Mouse (Mus musculus) cerebellum, adult 9-10 months (tissue): ENCODE measurements around the gene Apol9a.
"Not testable (repeated sequence)": the region's sequence is repeated elsewhere in the genome, so short reads cannot be mapped to it uniquely, and the experiment has no call there.

Experiments
- DNase-seq: peaks from one replicate; pipeline ENCODE4 v3.0.0; 2022

The Apol9a gene

GRCm38 (mm10) chr15:77411035-77411434, at the start of gene Apol9a:
TSS of gene Apol9a (minus strand) at chr15:77411135.
- not testable (repeated sequence) for DNase-seq

DNA sequence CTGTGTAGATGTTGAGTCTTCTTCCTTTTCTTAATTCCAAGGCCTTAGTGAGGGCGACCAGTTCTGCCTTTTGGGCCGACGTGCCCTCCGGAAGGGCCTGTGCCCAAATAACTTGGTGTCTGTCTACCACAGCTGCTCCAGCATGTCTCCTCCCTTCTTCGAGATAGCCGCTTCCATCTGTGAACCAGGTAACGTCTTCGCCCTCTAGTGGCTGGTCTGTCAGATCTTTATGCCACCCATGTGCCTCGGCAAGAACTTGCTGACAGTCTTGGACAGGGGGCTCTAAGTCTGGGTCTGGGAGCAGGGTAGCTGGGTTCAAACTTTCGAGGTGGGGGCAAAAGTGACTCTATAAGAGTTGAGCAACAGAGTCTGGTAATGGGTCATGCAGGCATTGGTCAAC, 39.0 kb upstream of the Apol9a start:
- DNase-seq: not testable (repeated sequence)

- not testable (repeated sequence) for DNase-seq
Measured at GRCm38 (mm10) chr15:77447392-77447791, 36.5 kb upstream of the Apol9a start, which contains the start of gene Apol7b. TSS of gene Apol7b (minus strand) at chr15:77447492.

DNA sequence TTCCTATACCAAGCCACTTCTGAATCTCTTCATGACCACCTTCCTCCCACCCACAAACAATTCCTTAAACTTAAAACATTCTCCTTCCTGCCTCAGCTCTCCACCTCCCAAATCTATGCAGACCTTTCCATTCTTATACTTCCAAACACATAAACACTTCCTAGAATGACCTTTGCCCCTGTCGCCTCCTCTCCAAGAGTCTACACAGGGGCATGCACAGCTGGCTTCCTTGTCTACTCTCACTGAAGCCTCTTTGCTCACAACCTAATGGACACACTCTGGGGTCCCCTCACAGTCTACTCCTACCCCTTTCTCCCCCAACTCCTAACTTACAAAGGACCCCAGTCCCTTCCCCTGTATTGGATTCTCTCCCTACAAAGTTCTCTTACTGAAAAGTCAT, 34.7 kb upstream of the Apol9a start:
- DNase-seq: not testable (repeated sequence)

GRCm38 (mm10) chr15:77444746-77445145, 33.8 kb upstream of the Apol9a start:
- DNase-seq: not testable (repeated sequence)

- DNase-seq: not testable (repeated sequence)
Measured at GRCm38 (mm10) chr15:77428690-77429448, 17.9 kb upstream of the Apol9a start.

GRCm38 (mm10) chr15:77422925-77423324, 12.0 kb upstream of the Apol9a start:
- DNase-seq: not testable (repeated sequence)

DNA sequence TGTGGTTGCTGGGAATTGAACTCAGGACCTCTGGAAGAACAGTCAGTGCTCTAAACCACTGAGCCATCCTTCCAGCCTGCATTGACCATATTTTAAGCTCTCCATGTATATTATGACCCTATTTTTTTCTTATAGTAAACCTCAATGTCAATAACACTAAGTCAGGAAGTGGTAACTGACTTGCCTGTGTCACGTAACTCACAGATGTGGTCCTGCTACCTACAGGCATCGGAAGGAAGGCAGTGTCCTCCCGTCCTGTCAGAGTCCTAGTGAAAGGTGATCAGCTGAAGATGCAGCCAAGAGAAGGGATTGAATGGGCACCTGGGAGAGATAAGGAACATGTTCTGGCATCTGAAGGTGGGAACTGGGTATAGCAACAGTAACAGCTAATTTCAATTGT, 8.7 kb upstream of the Apol9a start:
- not testable (repeated sequence) for DNase-seq

DNA sequence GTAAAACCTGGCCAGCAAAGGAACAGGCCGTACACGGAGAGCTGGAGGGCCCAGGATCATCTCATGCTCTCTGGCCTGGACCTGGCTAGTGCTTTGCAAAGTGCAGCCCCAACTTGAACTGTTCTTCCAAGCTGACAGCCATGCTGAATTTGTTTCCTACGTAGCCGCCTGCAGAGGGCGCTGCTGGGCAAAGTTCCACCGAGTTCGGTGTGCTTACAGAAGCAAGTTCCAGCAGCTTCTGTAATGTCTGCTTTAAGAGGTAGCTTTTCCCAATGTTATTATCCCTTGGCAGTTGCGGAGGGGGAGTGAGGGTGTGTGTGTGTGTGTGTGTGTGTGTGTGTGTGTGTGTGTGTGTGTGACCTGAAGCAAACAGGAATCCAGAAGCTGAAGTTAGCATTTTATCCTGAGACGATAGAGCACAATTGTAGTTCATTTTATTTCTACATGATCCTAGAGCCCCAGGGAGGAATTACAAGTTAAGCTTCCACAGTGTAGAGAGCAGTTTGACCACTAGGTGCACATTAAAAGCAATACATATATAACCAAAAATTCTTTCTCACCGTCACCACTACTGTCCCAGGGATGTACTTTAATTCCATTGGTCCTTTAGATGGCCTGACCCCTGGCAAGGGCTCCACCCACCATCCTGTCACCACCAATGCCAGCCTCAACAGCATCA, 5.9 kb upstream of the Apol9a start:
- not testable (repeated sequence) for DNase-seq

GRCm38 (mm10) chr15:77415653-77416052, 4.7 kb upstream of the Apol9a start:
- not testable (repeated sequence) for DNase-seq

- DNase-seq: peak; percentile 20
Measured at GRCm38 (mm10) chr15:77412695-77413094, 1.8 kb upstream of the Apol9a start.

DNA sequence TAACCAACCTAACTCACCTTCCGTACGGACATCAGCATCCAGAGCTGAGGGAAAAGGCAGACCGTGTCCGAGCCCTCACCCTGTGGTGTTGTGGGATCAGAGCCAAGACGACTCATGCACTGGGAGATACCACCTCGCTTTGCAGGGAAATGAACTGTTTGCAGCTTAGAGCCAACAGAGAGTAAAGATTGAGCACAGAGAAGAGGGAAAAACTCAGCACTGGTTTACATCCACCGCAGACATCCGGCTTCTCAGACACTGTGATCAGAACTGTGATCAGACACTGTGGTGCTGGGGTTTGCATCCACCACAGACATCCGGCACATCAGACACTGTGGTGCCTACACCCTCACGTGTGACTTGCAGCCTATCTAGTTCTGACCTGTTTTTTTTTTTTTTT, 4.6 kb downstream of the Apol9a start:
- not testable (repeated sequence) for DNase-seq

DNA sequence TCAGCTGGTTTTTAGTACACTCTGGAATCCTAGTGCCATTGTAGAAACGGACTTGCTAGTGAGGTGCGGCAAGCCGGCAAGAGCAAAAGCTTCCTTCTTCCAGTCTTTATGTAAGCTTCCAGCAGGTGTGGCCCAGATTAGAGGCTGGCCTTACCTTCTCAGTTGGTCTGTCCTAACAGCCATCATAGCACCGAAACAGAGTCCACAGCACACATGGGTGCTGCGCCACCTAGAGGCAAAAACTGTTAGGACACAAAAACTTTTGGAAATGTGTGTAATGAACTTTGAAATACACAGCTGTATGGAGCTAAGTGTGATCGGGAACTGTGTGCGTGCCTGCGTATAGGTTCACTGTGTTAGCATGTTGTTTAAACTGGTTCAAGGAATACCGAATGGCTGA, 11.9 kb downstream of the Apol9a start, which contains the start of gene Apol7a:
Gene Apol7a, minus strand, starts transcription at position 84 of the 400 bp plus-strand sequence.
- not testable (repeated sequence) for DNase-seq

- not testable (repeated sequence) for DNase-seq
Measured at GRCm38 (mm10) chr15:77397450-77398132, 13.3 kb downstream of the Apol9a start.

DNA sequence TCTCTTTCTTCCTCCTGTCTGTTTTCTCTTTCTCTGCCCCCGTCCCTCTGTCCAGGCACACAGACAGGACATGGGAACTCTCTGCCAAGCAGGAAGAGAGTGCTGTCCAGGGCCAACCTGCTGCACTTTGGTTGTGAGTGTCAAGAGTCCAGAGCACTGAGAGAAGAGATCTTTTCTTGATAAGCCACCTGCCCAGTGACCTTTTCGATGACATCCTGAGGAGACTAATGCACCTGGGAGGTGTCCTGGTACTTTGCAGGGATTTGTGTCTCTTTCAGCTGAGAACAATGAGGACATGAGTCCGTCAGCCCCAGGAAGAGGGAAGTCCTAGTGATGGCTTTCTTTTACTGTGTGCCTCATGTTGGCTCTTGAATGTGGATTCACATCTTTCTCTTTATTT, 17.1 kb downstream of the Apol9a start:
- DNase-seq: not testable (repeated sequence)

- no peak for DNase-seq
Measured at GRCm38 (mm10) chr15:77387462-77387861, 23.5 kb downstream of the Apol9a start.

DNA sequence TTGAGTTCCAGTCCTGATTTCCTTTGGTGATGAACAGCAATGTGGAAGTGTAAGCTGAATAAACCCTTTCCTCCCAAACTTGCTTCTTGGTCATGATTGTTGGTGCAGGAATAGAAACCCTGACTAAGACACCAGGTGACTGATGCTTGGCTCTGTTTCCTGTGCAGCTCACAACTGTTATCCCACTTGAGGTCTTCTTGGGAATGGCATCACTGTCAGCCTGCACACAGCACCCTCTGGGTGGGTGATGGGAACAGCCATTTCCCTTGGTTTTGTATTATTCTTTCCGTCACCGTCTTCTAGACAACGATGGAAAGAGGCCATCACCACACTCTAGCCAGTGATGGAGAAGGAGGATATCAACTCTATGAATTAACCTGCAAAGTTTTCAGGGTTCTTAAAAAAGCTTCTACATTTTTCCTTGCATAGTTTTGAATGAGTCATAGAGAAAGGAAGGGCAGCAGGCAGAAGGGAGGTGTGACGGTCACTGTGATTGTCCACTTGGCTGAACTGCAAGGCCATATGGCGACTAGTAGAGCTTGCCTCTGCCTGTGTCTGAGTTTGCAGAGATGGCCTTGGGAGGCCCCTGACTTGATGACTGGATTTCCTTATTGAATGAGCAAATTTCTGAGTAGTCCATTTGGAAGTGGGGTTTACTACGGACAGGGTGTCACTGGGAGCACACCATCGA, 26.4 kb downstream of the Apol9a start:
- DNase-seq: peak; percentile 59

DNA sequence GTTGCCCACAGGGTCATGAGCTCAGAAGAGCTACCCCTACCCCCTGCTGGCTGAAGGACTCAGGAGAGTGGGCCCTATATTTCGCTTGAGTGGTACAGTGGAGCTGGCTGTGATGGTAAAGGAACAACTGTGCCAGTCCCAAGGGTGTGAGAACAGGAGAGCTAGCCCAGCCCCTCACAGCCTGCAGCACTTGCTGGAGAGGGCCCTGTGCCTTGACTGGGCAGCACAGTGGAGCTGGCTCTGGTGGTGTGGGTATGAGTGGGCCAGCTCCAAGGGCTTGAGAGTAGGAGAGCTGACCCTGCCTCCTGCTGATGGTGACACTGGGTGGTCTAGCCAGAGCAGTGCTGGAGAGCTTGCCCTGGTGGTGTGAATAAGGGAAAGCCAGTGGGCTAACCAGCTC, 28.1 kb downstream of the Apol9a start:
- DNase-seq: no peak

DNA sequence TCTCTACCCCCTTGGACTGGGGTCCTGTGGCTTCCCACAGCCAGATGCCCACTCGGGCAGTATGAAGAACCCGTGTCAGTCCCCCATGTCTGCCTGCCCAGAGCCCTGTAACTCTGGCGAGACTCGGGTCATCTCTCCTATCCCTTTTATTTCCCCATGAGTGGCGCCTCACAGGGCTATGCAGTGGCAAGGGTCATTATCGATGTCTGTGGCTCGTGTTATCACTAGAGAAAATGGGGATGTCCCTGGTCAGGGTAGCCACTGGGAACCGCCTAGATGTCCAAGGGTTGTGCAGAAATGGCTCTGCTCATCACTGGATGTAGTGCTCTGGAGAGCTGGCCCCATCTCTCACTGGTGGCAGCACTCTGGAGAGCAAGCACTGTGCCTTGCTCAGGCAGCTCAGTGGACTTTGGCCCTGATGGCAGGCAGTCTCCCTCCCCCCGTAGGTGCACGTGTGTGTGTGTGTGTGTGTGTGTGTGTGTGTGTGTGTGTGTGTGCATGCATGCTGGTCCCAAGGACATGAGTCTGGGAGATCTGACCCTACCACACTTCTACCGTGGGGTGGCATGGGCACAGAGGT, 28.6 kb downstream of the Apol9a start:
- no peak for DNase-seq

GRCm38 (mm10) chr15:77381481-77381880, 29.5 kb downstream of the Apol9a start:
- DNase-seq: no peak

DNA sequence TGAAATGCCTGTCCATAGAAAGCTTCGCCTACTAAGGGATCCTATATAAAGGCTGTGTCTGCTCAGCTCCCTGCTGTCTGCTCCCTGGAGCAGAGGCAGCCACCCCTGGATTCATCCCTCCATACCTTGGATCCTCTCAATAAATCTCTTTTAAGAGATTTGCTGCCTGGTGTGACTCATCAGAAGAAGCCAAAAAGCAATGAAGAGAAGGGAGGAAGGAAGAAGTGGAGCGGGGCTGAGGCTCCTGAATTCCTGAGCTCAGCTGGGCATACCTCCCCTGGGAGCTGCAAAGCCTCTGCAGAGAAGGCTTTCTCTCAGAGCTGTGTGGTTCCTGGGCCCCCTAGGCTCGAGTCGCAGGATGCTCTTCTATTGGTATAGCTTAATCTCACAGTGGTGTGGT, 31.0 kb downstream of the Apol9a start:
- no peak for DNase-seq

GRCm38 (mm10) chr15:77377419-77377818, 33.5 kb downstream of the Apol9a start:
- no peak for DNase-seq
